Mouse (Mus musculus) G1E (cell line): ENCODE results near the gene Adam12.

Source experiments
- CTCF ChIP-seq: IDR thresholded peaks from 2 replicates; pipeline ENCODE4 v1.5.1; 2012; ENCODE audit warnings: low read depth, low read length, inconsistent platforms, mixed read lengths
- GATA1 ChIP-seq: IDR thresholded peaks from 2 replicates; pipeline ENCODE4 v1.6.1; 2012; ENCODE audit warnings: borderline replicate concordance, low read length, inconsistent platforms, mixed read lengths
- GATA2 ChIP-seq: IDR thresholded peaks from 2 replicates; pipeline ENCODE4 v1.6.1; 2012; ENCODE audit warnings: low read depth, low read length, inconsistent platforms, borderline replicate concordance
- TAL1 ChIP-seq: conservative IDR thresholded peaks from 2 replicates; pipeline ENCODE4 v1.6.1; 2012; ENCODE audit warnings: low read depth, low read length, inconsistent platforms, mixed read lengths

DNA sequence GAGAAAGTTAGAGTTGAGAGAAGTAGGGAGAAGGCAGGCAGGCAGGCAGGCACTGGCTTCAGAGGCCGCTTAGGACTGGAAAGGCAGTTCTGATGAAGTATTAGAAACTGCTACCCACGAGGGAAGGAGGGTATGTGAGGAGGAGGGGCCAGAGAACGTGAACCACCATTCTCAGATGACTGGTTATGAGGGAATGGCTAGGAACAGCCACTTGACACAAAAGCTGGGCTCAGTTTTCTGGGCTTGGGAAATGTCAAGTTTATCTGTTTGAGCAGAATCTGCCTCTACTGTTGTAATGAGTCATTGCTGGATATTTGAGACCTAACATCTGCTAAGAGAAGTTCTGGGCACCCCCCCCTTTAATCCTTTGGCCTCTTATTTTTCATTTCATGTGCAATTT lies 64.4 kb downstream of the Adam12 start:
- TF ChIP-seq GATA1 = no peak
- no peak for TF ChIP-seq CTCF
- TF ChIP-seq GATA2 = no peak
- TF ChIP-seq TAL1 = no peak
